Mouse (Mus musculus) kidney, postnatal 14 days (tissue): Measurements from ENCODE around the gene Krtap5-1.
A peak's percentile ranks its signal among the peaks of the same experiment; 100 is the strongest.
"Not testable (repeated sequence)": the region's sequence is repeated elsewhere in the genome, so short reads cannot be mapped to it uniquely, and the experiment has no call there.

Experiments
- DNase-seq: peaks from one replicate; pipeline ENCODE4 v3.0.0; 2022; ENCODE audit warnings: mixed read lengths

The Krtap5-1 gene

DNA sequence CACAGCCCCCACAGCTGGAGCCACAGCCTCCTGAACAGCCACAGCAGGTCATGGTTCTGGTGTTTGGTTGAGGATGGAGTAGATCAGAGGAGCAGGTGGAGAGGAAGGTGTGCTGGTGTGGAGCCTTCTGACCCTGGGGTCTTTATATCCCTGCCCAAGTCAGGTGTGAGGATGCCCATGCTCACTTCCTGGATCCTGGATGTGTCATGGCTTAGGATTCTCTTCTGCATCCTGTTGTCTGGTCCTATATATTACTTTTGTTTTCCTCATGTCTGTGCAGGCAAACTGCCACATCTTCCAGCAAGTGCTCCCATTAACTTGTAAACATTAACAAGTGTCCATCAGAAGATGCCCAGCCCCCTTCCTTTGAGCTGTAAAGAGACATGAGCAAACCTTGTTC, at the start of gene Krtap5-1:
Gene Krtap5-1 (minus strand): TSS at position 101 of the 400 bp plus-strand sequence.
- DNase-seq, result not testable (repeated sequence)

GRCm38 (mm10) chr7:142342247-142342640, 45.3 kb upstream of the Krtap5-1 start:
- DNase-seq, result no peak

GRCm38 (mm10) chr7:142341564-142342246, 44.8 kb upstream of the Krtap5-1 start:
- no peak for DNase-seq

GRCm38 (mm10) chr7:142340269-142340970, 43.5 kb upstream of the Krtap5-1 start:
- DNase-seq, result no peak

DNA sequence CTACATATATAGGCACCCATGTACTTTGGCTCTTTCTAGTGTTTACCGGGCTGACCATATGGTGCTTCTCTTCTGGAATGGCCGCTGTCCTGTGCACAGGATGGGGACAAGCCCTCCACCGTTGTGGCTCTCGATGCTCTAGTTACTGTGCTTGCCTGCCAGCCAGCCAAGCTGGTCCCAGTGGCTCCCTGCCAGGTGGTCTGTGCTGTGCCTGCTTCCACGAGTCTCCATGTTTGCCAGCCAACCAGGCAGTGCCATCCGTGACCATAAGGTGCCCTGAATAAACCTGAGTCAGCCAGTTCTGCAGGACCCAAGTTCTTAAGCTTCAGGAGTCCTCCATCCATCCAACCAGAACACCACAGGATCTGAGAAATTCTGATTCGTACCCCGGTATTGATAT, 38.2 kb upstream of the Krtap5-1 start:
- no peak for DNase-seq

DNA sequence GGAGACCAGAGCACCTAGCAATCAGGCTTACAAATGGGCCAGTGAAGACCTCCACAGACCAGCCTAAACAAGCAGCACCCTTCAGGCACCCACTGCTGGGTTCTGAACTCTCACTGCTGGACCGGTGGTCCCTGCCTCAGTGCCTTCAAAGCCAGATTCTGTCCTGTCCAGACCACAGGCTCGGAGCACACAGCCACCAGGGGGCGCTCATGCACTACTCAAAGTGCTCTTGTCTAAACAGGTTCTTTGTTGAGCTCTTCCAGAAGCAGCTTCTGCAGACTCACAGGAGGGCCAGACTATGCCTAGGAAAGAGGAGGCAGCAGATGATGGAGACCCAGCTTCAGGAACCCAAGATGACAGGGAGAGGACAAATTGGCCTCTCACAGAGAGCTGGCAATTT, 37.3 kb upstream of the Krtap5-1 start:
- peak; percentile 87 for DNase-seq

GRCm38 (mm10) chr7:142332741-142333140, 35.8 kb upstream of the Krtap5-1 start:
- not testable (repeated sequence) for DNase-seq

DNA sequence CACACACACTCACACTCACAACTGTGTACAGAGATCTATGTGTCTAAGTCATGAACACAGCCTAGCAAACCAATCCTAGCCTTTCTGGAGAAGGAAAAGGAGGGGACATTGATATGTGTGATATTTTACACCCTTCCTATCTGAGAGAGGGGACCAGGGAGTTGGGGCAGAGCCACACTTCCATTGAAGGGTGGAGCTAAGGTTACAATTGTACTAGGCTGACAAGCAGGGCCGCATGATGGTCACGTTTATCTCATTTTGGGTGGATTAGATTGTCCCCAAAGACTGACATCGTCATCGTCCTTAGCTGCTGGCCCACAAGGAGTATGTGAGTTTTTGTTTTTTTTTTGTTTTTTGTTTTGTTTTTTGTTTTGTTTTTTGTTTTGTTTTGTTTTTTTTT, 34.4 kb upstream of the Krtap5-1 start:
- DNase-seq, result no peak

DNA sequence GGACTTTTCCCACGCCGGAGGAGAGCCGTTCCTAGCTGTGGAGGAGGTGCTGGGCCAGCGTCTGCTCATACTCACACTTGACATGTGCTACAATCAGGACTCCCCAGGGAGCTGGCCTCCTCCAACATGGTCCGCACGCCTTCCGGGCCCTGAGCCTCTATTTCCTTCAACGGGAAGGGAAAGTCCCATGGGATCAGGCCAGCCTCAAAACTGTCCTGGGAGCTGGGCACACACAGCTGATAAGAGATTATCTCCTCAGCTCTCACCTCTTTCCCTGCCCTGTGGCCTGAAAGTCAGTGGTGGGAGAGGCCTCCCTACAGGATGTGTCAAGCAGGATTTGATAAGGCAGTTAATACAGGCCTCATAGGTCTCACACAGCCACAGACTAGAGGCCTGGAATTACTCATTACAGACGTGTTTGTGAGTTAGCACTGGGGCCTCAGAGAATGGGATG, 33.4 kb upstream of the Krtap5-1 start:
- DNase-seq, result peak; percentile 79

- no peak for DNase-seq
Measured at GRCm38 (mm10) chr7:142328507-142328906, 31.6 kb upstream of the Krtap5-1 start.

DNA sequence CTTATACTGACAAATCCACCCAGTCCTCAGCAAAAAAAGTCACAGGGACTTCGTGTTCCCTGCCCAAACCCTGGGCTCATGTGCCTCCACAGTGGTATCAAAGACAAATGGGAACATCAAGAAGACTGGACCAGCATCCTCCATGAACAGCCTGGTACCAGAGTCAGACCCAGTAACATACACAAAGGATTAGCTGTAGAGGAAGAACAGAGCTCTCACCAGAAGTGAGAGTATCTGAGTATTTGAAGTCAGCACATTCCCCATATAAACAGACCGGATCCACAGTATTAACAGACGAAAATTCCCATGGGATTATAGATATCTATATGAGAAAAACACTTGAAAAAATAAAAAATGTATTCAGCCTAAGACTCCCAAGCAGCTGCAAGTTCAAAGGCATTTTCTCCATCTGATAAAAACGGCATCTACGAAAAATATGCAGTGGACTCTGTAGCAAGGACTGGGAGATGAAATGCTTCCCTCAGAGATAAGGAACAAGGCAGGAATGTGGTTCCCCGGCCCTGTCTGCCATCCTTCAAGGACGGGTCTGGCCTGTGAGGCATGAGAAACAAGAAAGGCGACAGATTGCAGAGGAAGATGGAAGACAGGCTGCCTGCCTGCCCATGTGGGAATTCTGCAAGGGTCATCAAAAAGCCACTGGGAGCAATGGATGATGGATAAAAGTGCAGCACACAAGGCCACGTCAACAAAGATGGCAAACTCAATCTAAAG, 30.0 kb upstream of the Krtap5-1 start:
- no peak for DNase-seq

DNA sequence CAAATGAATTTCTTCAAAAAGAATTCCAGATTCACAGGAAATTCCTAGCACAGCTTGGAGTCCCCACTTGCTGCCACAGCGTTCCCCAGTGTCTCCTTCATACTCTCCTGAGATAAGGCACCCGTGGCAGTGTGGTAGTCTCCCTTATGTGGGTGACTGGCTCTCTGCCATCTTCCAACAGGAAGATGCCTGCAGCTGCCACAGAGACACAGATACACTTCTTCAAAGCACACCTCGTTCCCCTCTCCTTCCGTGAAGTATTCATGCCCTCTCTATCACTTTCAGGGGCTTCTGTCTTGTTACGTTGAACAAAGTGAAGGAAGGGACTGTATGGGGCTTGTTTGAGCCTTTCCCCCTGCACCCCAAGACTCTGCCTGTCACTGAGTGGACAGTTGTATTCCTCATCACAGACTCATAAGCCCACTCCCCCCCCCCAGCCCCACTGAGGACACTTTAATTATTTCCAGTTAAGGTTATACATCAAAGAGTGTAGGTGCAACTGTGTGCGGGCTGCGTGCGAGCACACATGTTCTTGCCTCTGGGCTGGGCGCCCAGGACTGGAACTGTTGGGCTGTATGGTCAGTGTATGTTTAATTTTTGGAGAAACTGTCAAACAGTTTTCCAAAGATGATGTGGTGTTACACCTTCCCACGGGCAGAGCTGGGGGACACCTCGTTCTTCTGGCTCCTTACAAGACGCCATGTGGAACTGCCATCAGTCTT, 26.6 kb upstream of the Krtap5-1 start:
- no peak for DNase-seq

DNA sequence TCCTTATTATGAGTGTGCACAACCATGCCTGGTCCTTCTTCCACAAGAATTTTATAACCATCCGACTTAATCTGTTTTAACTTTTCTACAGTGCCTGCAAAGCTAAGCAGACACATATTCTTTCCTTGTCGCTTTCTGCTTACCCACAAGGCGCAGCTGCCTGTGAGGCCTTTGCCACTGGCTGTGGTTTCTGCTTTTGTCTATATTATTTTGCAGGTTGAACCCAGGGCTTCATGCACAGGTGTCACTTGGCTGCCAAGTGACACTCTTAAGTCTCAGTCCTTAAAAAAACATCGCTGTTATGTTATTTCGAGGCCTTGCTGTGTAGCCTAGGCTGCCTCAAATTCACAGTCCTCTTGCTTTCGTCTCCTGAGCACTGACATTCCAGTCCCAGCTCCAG, 25.7 kb upstream of the Krtap5-1 start:
- no peak for DNase-seq

DNA sequence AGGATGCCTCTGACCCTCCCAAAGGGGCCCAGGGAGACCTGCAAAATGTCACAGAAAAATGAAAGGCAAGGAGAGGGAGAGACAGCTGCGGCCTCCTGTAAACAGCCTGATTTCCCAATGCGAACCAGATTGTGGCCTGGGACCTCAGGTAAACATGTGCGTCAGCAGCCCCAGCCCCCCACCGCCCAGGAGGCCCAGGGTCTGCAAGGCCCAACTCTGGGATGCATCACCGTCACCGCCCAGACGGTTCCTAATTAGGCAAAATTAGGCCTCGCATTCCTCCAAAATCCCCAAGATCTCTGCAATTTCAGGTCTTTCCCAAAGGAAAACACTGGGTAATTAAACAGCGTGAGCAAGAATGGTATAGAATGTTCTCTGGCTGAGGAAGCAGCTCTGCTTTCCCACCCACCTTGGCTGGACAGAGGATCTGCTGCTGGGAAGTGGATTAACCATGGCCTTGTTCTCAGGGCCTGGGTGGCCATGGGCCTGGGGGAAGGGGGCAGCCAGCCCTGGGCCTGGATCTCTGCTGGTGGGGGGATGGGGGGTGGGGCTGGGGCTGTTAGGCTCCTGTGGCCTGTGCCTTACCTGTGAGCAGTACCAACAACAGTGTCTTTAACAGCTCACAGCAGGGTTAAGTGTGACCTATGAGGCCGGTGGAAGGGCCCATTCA, 24.9 kb upstream of the Krtap5-1 start:
- DNase-seq, result not testable (repeated sequence)

DNA sequence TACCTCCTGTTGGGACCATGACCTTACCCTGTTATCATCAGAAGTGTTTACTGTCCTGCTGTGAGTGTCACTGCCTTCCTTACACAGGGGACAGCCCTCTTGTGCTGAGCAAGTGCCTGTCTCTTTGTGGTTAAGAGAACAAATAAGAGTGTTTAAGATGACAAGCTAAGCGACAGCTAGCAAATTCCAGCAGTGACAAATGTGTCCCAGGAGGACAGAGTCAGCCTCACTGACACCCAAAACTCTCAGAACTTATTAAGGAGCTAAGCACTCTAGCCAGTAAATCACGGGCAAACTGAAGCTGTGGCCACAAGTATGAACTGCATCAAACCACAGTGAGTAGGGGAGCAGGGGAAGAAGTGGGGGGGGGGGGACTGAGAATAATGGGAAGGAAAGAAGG, 24.0 kb upstream of the Krtap5-1 start:
- DNase-seq, result peak; percentile 54

DNA sequence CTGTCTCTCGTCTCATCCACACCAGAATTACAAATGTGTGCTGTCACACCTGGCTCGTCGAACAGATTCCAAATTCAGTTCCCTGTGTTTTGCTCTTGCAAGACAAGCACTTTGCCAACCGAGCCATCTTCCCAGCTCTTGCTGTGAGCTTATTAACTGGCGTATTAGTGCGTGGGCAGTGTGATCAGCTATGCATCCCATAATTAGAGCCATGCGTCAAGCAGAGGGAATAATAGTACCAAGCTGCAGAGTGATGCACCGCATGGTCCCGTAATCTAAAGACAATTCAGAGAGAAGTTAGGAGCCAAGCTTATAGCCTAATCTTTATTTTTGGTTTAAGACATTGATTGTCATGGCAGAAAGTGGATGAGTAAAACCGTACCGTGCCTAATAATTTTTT, 22.2 kb upstream of the Krtap5-1 start:
- no peak for DNase-seq

GRCm38 (mm10) chr7:142317216-142317615, 20.3 kb upstream of the Krtap5-1 start:
- DNase-seq, result no peak

GRCm38 (mm10) chr7:142316558-142316957, 19.6 kb upstream of the Krtap5-1 start:
- peak; percentile 31 for DNase-seq

GRCm38 (mm10) chr7:142314600-142315285, 17.8 kb upstream of the Krtap5-1 start:
- DNase-seq, result no peak

- not testable (repeated sequence) for DNase-seq
Measured at GRCm38 (mm10) chr7:142303929-142304328, 7.0 kb upstream of the Krtap5-1 start.

DNA sequence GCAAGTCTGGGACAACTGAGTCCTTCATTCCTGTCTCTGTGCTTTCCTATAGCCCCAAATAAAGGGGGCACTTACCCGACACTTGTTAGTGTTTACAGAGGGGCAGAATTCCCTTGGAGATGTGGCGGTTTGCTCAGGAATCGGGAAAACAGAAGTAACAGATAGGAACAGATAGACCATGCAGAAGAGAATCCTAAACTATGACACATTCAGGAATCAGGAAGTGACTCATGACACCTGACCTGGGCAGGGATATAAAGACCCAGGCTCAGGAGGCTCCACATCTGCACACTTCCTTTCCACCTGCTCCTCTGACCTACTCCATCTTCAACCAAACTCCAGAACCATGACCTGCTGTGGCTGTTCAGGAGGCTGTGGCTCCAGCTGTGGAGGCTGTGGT, 6.3 kb upstream of the Krtap5-1 start, which contains the start of gene Krtap5-4:
Gene Krtap5-4 (plus strand): TSS at position 301 of the 400 bp plus-strand sequence.
- DNase-seq, result no peak

- DNase-seq, result peak; percentile 14
Measured at GRCm38 (mm10) chr7:142296108-142296507, 810 bp downstream of the Krtap5-1 start.
